Mouse (Mus musculus) gastrocnemius, postnatal 25 days (tissue): Measurements from ENCODE around the gene Ccdc60. TPM values are rescaled to one million over a fixed set of nuclear protein-coding genes. Genes with fewer than 3 reads are reported as not detected.
A peak's percentile ranks its signal among the peaks of the same experiment; 100 is the strongest.

Source experiments
- DNase-seq: peaks from one replicate; pipeline ENCODE4 v3.0.0; 2022
- total RNA-seq, 2 experiments: library from RNA; stranded (reverse); gene quantifications; 1 replicate in 1 of 2; 2 replicates in 1 of 2; pipeline ENCODE4 v1.2.3; 2021

Gene Ccdc60
- total RNA-seq, 2 experiments from 2014 or later, result not detected

GRCm38 (mm10) chr5:116271511-116272227 is 17.1 kb downstream of the Ccdc60 start:
- DNase-seq, result no peak

- DNase-seq, result peak; percentile 9
Measured at GRCm38 (mm10) chr5:116269212-116270145, 19.3 kb downstream of the Ccdc60 start.

GRCm38 (mm10) chr5:116262689-116263088 is 26.1 kb downstream of the Ccdc60 start:
- no peak for DNase-seq

DNA sequence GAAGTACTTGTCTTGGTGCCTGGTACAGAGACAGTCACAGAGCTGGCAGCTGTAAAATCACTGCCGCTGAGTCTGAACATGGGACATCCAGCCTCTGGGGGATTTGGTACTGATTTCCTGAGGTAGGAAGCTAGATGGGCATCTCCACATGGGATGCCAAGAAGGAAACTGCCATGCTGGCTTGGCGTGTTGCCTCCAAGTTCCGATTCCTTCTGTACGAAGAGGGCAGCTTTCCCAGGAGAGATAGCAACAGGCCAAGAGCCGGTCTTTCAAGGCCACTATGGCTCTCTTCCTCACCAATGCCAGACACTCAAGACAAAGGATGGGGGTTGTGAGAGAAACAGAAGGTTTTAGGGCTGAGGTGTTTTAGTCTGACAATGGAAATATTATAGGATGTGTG is 26.8 kb downstream of the Ccdc60 start:
- DNase-seq, result no peak

GRCm38 (mm10) chr5:116260356-116260755 is 28.4 kb downstream of the Ccdc60 start:
- no peak for DNase-seq

- no peak for DNase-seq
Measured at GRCm38 (mm10) chr5:116258321-116258860, 30.4 kb downstream of the Ccdc60 start.

DNA sequence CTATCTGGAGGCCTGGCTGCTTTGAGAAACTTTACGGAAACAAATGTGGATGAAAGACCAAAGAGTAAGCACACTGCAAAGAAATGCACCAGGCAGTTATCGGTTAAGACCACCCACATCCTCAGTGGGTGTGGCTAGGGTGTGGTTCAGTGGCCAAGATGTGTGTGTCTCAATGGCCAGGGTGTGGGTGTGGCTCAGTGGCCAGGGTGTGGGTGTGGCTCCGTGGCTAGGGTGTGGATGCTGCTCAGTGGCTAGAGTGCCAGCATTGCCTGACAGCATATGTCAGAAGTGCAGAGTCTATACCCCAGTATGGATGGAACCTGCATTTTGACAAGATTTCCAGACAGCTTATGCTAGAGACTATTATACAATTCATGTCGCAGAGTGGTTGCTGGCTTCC is 34.9 kb downstream of the Ccdc60 start:
- no peak for DNase-seq

- DNase-seq, result no peak
Measured at GRCm38 (mm10) chr5:116252186-116252585, 36.6 kb downstream of the Ccdc60 start.

DNA sequence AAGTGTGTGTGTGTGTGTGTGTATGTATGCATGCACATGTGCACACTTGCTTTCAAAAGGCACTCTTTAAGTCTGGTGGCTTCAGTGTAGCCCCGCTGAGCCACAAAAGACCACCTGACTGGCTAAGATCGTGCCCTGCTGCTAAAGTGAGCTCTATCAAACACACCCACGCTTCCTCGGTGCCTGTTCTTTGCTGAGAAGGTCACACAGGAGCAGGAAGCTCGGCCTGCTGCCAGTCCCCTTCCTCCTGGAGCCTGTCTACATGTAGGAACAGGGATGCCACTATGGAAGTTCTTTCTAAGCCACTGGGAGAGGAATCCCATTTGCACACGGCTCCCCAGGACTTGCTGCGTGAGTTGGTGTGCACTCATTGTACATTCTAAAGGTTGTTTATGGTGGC is 42.1 kb downstream of the Ccdc60 start:
- no peak for DNase-seq

DNA sequence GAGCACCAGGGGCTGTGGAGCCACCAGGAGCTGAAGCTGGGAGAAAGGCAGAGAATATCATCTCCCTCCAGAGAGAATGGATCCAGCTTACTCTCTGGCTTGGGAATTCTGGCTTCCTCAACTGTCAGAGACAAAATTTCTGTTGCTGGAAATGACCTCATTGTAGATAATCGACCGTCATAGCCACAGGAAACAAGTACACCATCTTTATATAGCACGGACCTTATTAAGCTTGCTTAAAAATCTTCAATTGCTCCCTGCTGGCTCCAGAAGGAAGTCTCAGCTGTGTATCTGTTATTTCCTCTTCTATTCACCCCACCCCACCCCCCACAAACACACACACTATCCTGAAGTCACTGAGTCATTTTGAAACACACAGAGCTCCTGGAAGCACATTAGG is 44.3 kb downstream of the Ccdc60 start:
- no peak for DNase-seq

DNA sequence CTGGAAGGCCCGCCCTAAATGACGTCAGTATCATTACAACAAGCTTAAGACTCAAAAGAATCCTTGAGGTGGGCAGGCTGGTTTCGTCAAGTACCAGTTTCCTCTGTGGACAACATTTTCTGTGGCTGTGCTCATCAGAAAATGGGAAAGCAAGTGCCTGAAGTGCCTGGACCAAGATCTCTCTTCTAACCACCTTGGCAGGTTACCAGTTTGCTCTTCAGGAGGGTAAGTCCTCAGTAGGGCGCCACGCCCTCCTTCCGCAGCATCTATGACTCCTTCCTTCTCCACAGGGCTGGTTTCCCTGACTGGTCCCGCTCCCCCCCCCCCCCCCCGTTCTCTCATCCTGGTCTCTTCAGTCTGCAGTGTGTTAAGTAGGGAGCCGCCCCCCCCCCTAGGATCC is 45.2 kb downstream of the Ccdc60 start:
- no peak for DNase-seq

- DNase-seq, result no peak
Measured at GRCm38 (mm10) chr5:116231841-116232643, 56.7 kb downstream of the Ccdc60 start.

DNA sequence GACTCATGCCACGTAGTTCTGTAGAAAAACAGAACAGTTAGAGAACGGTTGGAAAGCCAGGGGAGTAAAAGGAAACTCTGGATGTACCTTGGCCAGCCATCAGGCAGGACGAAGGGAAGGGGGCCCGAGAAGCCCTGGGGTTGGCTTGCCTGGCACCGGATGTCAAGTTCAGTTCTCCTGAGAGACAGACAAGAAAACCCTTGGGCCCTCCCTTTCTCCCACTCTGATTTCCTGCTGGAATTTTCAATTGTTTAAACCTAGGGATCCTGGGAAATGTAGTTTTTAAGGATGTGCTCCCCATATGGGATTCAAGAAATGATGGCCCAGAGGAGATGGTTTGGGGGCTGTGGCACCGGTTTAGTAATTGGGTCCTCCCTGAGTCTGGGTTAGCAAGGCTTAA is 60.4 kb downstream of the Ccdc60 start:
- no peak for DNase-seq

GRCm38 (mm10) chr5:116224023-116224422 is 64.8 kb downstream of the Ccdc60 start:
- no peak for DNase-seq

DNA sequence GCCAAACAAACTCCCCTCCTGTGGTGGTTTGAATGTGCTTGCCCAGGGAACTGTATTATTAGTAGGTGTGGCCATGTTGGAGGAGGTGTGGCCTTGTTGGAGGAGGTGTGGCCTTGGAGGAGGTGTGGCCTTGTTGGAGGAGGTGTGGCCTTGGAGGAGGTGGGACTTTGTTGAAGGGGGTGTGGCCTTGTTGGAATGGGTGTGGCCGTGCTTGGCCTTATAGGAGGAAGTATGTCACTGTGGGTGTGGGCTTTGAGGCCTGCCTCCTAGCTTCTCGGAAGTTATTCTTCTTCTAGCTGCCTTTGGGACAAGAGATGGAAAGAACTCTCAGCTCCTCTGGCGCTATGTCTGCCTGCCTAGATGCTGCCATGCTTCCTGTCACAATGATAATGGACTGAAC is 66.9 kb downstream of the Ccdc60 start:
- no peak for DNase-seq

DNA sequence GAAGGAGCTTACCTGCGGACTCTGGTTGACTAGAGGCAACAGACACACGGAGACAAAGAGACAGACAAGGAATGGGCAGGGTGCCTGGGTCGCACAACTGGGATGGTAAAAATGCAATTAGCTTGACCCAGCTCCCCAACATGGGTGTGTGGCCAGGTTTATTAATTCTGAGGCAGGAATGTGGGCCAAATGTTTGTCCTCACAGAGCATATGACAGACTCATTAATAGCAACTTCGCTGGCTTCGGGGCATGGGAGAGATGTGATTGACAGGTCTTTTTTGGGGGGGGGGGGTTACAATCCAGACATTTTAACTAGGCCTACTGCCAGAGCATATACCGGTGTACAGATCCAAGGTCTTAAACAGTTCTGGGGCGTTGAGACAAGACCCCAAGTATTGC is 69.5 kb downstream of the Ccdc60 start:
- no peak for DNase-seq

DNA sequence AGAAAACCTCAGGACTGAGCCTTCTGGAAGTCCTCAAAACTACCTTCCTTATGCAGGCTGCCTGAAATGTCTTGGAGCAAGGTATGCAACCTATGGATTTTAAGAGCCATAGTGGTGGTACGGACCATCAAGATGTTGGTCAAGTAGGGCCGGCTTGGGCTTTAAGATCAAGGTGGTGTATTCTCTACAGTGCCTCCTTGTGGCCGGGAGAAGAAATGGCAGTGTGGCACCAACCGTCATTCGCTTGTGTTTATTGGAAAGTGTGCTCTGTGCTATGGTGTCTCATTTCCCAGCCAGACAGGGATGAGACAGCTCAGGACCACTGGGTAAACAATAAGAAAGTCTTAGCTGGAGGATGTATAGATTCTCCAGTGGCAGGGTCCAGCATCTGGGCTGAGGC is 76.1 kb downstream of the Ccdc60 start:
- no peak for DNase-seq

DNA sequence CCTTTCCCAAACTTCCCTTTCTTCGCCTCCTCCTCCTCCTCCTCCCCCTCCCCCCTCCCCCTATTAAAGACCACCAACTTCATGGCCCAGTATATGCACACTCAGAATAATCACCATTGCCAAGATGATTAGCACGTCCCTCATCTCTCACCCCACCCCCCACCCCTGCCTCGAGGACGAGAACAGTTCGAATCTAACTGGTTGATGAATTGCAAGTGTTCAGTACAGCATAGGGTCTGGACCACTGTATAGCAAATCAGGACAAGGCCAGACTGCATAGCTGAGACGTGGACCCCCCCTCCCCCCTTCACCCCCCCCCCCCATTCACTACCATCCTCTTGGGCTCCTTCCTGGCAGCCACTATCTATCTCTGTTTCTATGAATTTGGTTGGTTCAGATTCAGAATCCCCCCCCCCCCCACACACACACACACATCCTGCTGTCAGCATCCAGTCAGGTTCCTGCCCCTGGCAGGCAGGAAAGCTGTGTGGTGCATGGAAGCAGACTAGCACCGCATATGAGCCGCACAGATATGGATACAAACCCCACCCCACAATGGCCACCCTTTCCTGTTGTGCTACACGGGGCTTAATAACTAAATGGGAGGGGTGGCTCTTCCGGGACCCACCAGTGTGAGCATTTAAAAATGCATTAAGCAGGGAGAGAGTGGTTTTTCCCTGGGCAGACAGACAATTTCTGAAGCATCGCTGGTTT is 79.2 kb downstream of the Ccdc60 start:
- no peak for DNase-seq

- DNase-seq, result no peak
Measured at GRCm38 (mm10) chr5:116208741-116209368, 79.9 kb downstream of the Ccdc60 start.

GRCm38 (mm10) chr5:116202692-116203091 is 86.1 kb downstream of the Ccdc60 start:
- no peak for DNase-seq

DNA sequence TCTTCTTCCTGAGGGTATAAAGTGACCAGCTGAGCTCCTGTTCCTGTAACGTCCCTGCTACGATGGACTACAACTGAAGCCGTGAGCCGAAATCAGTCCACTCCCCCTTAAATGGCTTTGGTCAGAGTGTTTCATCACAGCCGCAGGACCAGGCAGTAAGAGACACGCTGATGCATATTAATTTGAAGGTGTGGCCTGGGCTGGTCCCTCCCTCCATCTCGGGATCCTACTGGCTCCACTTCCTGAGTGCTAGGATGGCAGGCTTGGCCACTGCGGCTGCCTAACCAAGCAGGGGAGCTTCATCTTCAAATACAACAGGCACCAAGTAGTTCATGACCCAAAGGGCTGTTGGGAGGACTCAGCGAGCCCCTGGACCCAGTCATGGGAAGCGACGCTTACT is 94.3 kb downstream of the Ccdc60 start:
- DNase-seq, result no peak
